Mouse (Mus musculus) forebrain, embryonic 13.5 days (tissue): ENCODE measurements around the gene Rex1bd. TPM values are rescaled to one million over a fixed set of nuclear protein-coding genes. Genes with fewer than 3 reads are reported as not detected.

Experiments used
- ATAC-seq: fragments of 200-750 bp; cut with Nextera tagmentation; 2 replicates; pipeline ENCODE4 v1.8.0; 2017
- H3K27ac ChIP-seq: fragments of 300-500 bp; sonication (generic); 2 replicates; pipeline ENCODE4 v1.5.1; 2015; ENCODE audit warnings: inconsistent platforms, mild to moderate bottlenecking, moderate library complexity
- H3K27me3 ChIP-seq: fragments of 300-500 bp; sonication (generic); 2 replicates; pipeline ENCODE4 v1.6.1; 2015; ENCODE audit warnings: mild to moderate bottlenecking, inconsistent platforms
- H3K36me3 ChIP-seq: fragments of 300-500 bp; sonication (generic); 2 replicates; pipeline ENCODE4 v1.6.1; 2015; ENCODE audit warnings: mild to moderate bottlenecking, inconsistent platforms; ENCODE audit not compliant: poor library complexity, severe bottlenecking
- H3K4me1 ChIP-seq: fragments of 300-500 bp; sonication (generic); 2 replicates; pipeline ENCODE4 v1.6.1; 2015; ENCODE audit warnings: inconsistent platforms
- H3K4me2 ChIP-seq: fragments of 300-500 bp; sonication (generic); 2 replicates; pipeline ENCODE4 v1.6.1; 2015; ENCODE audit warnings: inconsistent platforms, mild to moderate bottlenecking, moderate library complexity
- H3K4me3 ChIP-seq: fragments of 300-500 bp; sonication (generic); 2 replicates; pipeline ENCODE4 v1.5.1; 2015; ENCODE audit warnings: mild to moderate bottlenecking, inconsistent platforms
- H3K9ac ChIP-seq: fragments of 300-500 bp; sonication (generic); 2 replicates; pipeline ENCODE4 v1.6.1; 2015; ENCODE audit warnings: mild to moderate bottlenecking, inconsistent platforms
- H3K9me3 ChIP-seq: fragments of 300-500 bp; sonication (generic); replicated peaks from 2 replicates; pipeline ENCODE4 v1.6.1; 2016; ENCODE audit warnings: inconsistent platforms
- WGBS: fragments of 180-500 bp; shearing (Covaris S2); methylation state at CpG from one replicate; pipeline ENCODE4 v1.1.7; 2015; 5-methylcytosine and 5-hydroxymethylcytosine counted together
- polyA plus RNA-seq: library from polyadenylated mRNA; unstranded; fragments of >200 nt; fragmentation: Nextera tagmentation; extraction: Ambion mirVana; gene quantifications from 2 replicates; pipeline ENCODE4 v1.2.1, GENCODE M21; 2015

Rex1bd gene
- polyA plus RNA-seq: 150 and 154 TPM in 2 replicates

GRCm38 (mm10) chr8:70506328-70507026 is at the start of gene Rex1bd:
Rex1bd (minus strand) TSS chr8:70506752.
- Histone ChIP-seq H3K4me2 (peak within 1 kb of the TSS; percentile 77), H3K9me3 (no peaks in the 10 kb centered on the region), H3K4me3 (peak within 1 kb of the TSS; percentile 72), H3K9ac (peak within 1 kb of the TSS; percentile 90), H3K36me3 (peaks cover 32% of the 10 kb centered on the region), H3K4me1 (peaks cover 60% of the 10 kb centered on the region), H3K27ac (peak within 1 kb of the TSS; percentile 91), H3K27me3 (peaks cover 28% of the 10 kb centered on the region)
- ATAC-seq: peak; percentile 83
- 3% methylated on average over 40 of the region's 40 CpGs for WGBS

GRCm38 (mm10) chr8:70555079-70555747 is 48.7 kb upstream of the Rex1bd start:
- Histone ChIP-seq H3K36me3 (no peaks in the 10 kb centered on the region), H3K27me3 (no peaks in the 10 kb centered on the region), H3K9ac (no peak overlapping the region), H3K4me2 (no peak overlapping the region), H3K4me1 (peaks cover 17% of the 10 kb centered on the region), H3K4me3 (no peak overlapping the region), H3K9me3 (no peaks in the 10 kb centered on the region), H3K27ac (no peak overlapping the region)
- 91% methylated on average over 4 of the region's 4 CpGs for WGBS
- no peak for ATAC-seq

- Histone ChIP-seq H3K4me1 (peaks cover 17% of the 10 kb centered on the region), H3K27me3 (no peaks in the 10 kb centered on the region), H3K4me2 (no peak overlapping the region), H3K9ac (no peak overlapping the region), H3K9me3 (no peaks in the 10 kb centered on the region), H3K36me3 (no peaks in the 10 kb centered on the region), H3K4me3 (no peak overlapping the region), H3K27ac (peak overlapping the region; percentile 31; the same call in 1 of the 2 replicates)
- no peak for ATAC-seq
Measured at GRCm38 (mm10) chr8:70553740-70554139, 47.2 kb upstream of the Rex1bd start.

- no peak for ATAC-seq
- 39% methylated on average over 1 of the region's 1 CpGs for WGBS
- Histone ChIP-seq H3K27me3 (no peaks in the 10 kb centered on the region), H3K4me2 (no peak overlapping the region), H3K4me1 (peaks cover 17% of the 10 kb centered on the region), H3K4me3 (no peak overlapping the region), H3K27ac (no peak overlapping the region), H3K9me3 (no peaks in the 10 kb centered on the region), H3K36me3 (no peaks in the 10 kb centered on the region), H3K9ac (no peak overlapping the region)
Measured at GRCm38 (mm10) chr8:70552836-70553235, 46.3 kb upstream of the Rex1bd start.

- Histone ChIP-seq H3K27ac (no peak overlapping the region), H3K9ac (no peak overlapping the region; the same call in 1 of the 2 replicates), H3K36me3 (no peaks in the 10 kb centered on the region), H3K9me3 (no peaks in the 10 kb centered on the region), H3K4me1 (peaks cover 17% of the 10 kb centered on the region), H3K27me3 (no peaks in the 10 kb centered on the region), H3K4me2 (no peak overlapping the region), H3K4me3 (no peak overlapping the region)
- no peak for ATAC-seq
- WGBS: 86% methylated on average over 3 of the region's 3 CpGs
Measured at GRCm38 (mm10) chr8:70551558-70552161, 45.1 kb upstream of the Rex1bd start.

GRCm38 (mm10) chr8:70549412-70550184 is 43.0 kb upstream of the Rex1bd start:
- Histone ChIP-seq H3K9ac (no peak overlapping the region), H3K4me1 (peaks cover 17% of the 10 kb centered on the region), H3K27ac (no peak overlapping the region), H3K36me3 (no peaks in the 10 kb centered on the region), H3K4me3 (no peak overlapping the region), H3K9me3 (no peaks in the 10 kb centered on the region), H3K27me3 (no peaks in the 10 kb centered on the region), H3K4me2 (no peak overlapping the region)
- 96% methylated on average over 10 of the region's 10 CpGs for WGBS
- no peak for ATAC-seq

- Histone ChIP-seq H3K9ac (no peak overlapping the region), H3K27me3 (no peaks in the 10 kb centered on the region), H3K36me3 (no peaks in the 10 kb centered on the region), H3K27ac (no peak overlapping the region), H3K4me1 (peaks cover 3% of the 10 kb centered on the region; the same call in 1 of the 2 replicates), H3K4me3 (no peak overlapping the region), H3K9me3 (no peaks in the 10 kb centered on the region), H3K4me2 (no peak overlapping the region)
- 93% methylated on average over 6 of the region's 6 CpGs for WGBS
- ATAC-seq: no peak
Measured at GRCm38 (mm10) chr8:70547762-70548161, 41.2 kb upstream of the Rex1bd start.

- WGBS: 92% methylated on average over 4 of the region's 4 CpGs
- no peaks in the 10 kb centered on the region for H3K27me3 ChIP-seq
- H3K9ac ChIP-seq: no peak overlapping the region
Measured at GRCm38 (mm10) chr8:70546412-70546811, 39.9 kb upstream of the Rex1bd start.

GRCm38 (mm10) chr8:70544200-70544687 is 37.7 kb upstream of the Rex1bd start:
- 85% methylated on average over 6 of the region's 6 CpGs for WGBS
- H3K9me3 ChIP-seq: no peaks in the 10 kb centered on the region
- H3K4me2 ChIP-seq: no peak overlapping the region
- H3K4me3 ChIP-seq: no peak overlapping the region
- ATAC-seq: no peak
- H3K27me3 ChIP-seq: no peaks in the 10 kb centered on the region
- no peak overlapping the region for H3K9ac ChIP-seq
- no peaks in the 10 kb centered on the region for H3K36me3 ChIP-seq
- H3K27ac ChIP-seq: no peak overlapping the region
- peaks cover 26% of the 10 kb centered on the region for H3K4me1 ChIP-seq

More at GRCm38 (mm10) chr8:70546412-70546811, 39.9 kb upstream of the Rex1bd start:
- Histone ChIP-seq H3K4me1 (peaks cover 11% of the 10 kb centered on the region), H3K27ac (no peak overlapping the region), H3K9me3 (no peaks in the 10 kb centered on the region), H3K4me2 (no peak overlapping the region), H3K4me3 (no peak overlapping the region), H3K36me3 (no peaks in the 10 kb centered on the region)
- ATAC-seq: no peak

GRCm38 (mm10) chr8:70541081-70541480 is 34.5 kb upstream of the Rex1bd start:
- Histone ChIP-seq H3K9ac (peak overlapping the region; percentile 91), H3K4me1 (peaks cover 33% of the 10 kb centered on the region), H3K4me2 (peak overlapping the region; percentile 97), H3K36me3 (peaks cover 11% of the 10 kb centered on the region), H3K4me3 (peak overlapping the region; percentile 81; the same call in 1 of the 2 replicates), H3K27me3 (no peaks in the 10 kb centered on the region), H3K27ac (no peak overlapping the region), H3K9me3 (no peaks in the 10 kb centered on the region)
- 84% methylated on average over 5 of the region's 5 CpGs for WGBS
- ATAC-seq: no peak

GRCm38 (mm10) chr8:70540507-70541071 is 34.0 kb upstream of the Rex1bd start:
- ATAC-seq: no peak
- Histone ChIP-seq H3K4me2 (peak overlapping the region; percentile 97), H3K4me1 (peaks cover 33% of the 10 kb centered on the region), H3K9ac (peak overlapping the region; percentile 91), H3K27me3 (no peaks in the 10 kb centered on the region), H3K4me3 (peak overlapping the region; percentile 81), H3K27ac (no peak overlapping the region), H3K9me3 (no peaks in the 10 kb centered on the region), H3K36me3 (peaks cover 16% of the 10 kb centered on the region)
- WGBS: 52% methylated on average over 7 of the region's 7 CpGs
